Mouse (Mus musculus) heart, postnatal 10 days (tissue): ENCODE data around the gene Gm20388. TPM values are rescaled to one million over a fixed set of nuclear protein-coding genes. Genes with fewer than 3 reads are reported as not detected.

Source experiments
- DNase-seq, 2 experiments: peaks; one replicate each; pipeline ENCODE4 v3.0.0; 2021
- intact Hi-C: fragments of 180-260 bp; cut with DNase I; formaldehyde crosslinking; loops from one replicate; pipeline ENCODE4 v1.15.1; 2025
- total RNA-seq, 2 experiments: library from RNA; stranded (reverse); gene quantifications; 2 replicates each; pipeline ENCODE4 v1.2.3; 2021

The Gm20388 gene
- total RNA-seq, 2 experiments from 2014 or later, result 2.0 to 2.2 TPM

GRCm38 (mm10) chr8:124288215-124288864 is 4377.7 kb downstream of the Gm20388 start:
- intact Hi-C loops, result loop anchor here (5.0 kb wide), 1 partner anchor 59 kb away; no protein-coding TSS in a partner anchor
- DNase-seq, result no peak

GRCm38 (mm10) chr8:124289481-124290050 is 4378.9 kb downstream of the Gm20388 start:
- DNase-seq, result no peak
- intact Hi-C loops, result loop anchor here (5.0 kb wide), 1 partner anchor 58 kb away; no protein-coding TSS in a partner anchor

GRCm38 (mm10) chr8:124290911-124291691 is 4380.5 kb downstream of the Gm20388 start:
- DNase-seq, result peak in 1 of 2 experiments; percentile 39
- intact Hi-C loops, result no loop called here

- no peak for DNase-seq
- intact Hi-C loops, result no loop called here
Measured at GRCm38 (mm10) chr8:124291693-124292092, 4381.1 kb downstream of the Gm20388 start.

- DNase-seq, result no peak
- intact Hi-C loops, result no loop called here
Measured at GRCm38 (mm10) chr8:124292965-124293364, 4382.3 kb downstream of the Gm20388 start.

GRCm38 (mm10) chr8:124294425-124294824 is 4383.8 kb downstream of the Gm20388 start:
- intact Hi-C loops, result loop anchor here (1.0 kb wide), 1 partner anchor 242 kb away; no protein-coding TSS in a partner anchor
- peak in 1 of 2 experiments; percentile 35 for DNase-seq

- intact Hi-C loops, result loop anchor here (1.0 kb wide), 1 partner anchor 243 kb away; no protein-coding TSS in a partner anchor
Measured at GRCm38 (mm10) chr8:124294900-124295299, 4384.3 kb downstream of the Gm20388 start.

GRCm38 (mm10) chr8:124295357-124295756 is 4384.7 kb downstream of the Gm20388 start:
- DNase-seq, result no peak
- intact Hi-C loops, result no loop called here

More at GRCm38 (mm10) chr8:124294900-124295299, 4384.3 kb downstream of the Gm20388 start:
- DNase-seq, result no peak

GRCm38 (mm10) chr8:124301512-124301911 is 4390.9 kb downstream of the Gm20388 start:
- no peak for DNase-seq
- intact Hi-C loops, result no loop called here

GRCm38 (mm10) chr8:124301935-124302555 is 4391.4 kb downstream of the Gm20388 start:
- intact Hi-C loops, result no loop called here

GRCm38 (mm10) chr8:124303211-124303902 is 4392.7 kb downstream of the Gm20388 start:
- intact Hi-C loops, result no loop called here
- no peak for DNase-seq

More at GRCm38 (mm10) chr8:124301935-124302555, 4391.4 kb downstream of the Gm20388 start:
- no peak for DNase-seq

GRCm38 (mm10) chr8:124304141-124304540 is 4393.5 kb downstream of the Gm20388 start:
- intact Hi-C loops, result no loop called here
- no peak for DNase-seq

GRCm38 (mm10) chr8:124306574-124306973 is 4395.9 kb downstream of the Gm20388 start:
- DNase-seq, result no peak
- intact Hi-C loops, result no loop called here

GRCm38 (mm10) chr8:124307700-124308099 is 4397.1 kb downstream of the Gm20388 start:
- intact Hi-C loops, result no loop called here
- no peak for DNase-seq

GRCm38 (mm10) chr8:124310509-124310908 is 4399.9 kb downstream of the Gm20388 start:
- no peak for DNase-seq
- intact Hi-C loops, result no loop called here

- intact Hi-C loops, result no loop called here
- no peak for DNase-seq
Measured at GRCm38 (mm10) chr8:124311111-124311510, 4400.5 kb downstream of the Gm20388 start.

GRCm38 (mm10) chr8:124311723-124312122 is 4401.1 kb downstream of the Gm20388 start:
- intact Hi-C loops, result no loop called here
- no peak for DNase-seq

GRCm38 (mm10) chr8:124312228-124312627 is 4401.6 kb downstream of the Gm20388 start:
- no peak for DNase-seq
- intact Hi-C loops, result no loop called here

GRCm38 (mm10) chr8:124314803-124315202 is 4404.2 kb downstream of the Gm20388 start:
- intact Hi-C loops, result loop anchor here (5.0 kb wide), 2 partner anchors 33 to 133 kb away; no protein-coding TSS in a partner anchor
- peak; percentile 12 to 59 for DNase-seq
